Mouse (Mus musculus) E14TG2a.4 (cell line): ENCODE measurements around the gene Adap1.

Source experiments
- CTCF ChIP-seq: conservative IDR thresholded peaks from 2 replicates; pipeline ENCODE4 v1.5.1; 2014; ENCODE audit warnings: low read length
- NANOG ChIP-seq: IDR thresholded peaks from 2 replicates; pipeline ENCODE4 v1.6.1; 2014; ENCODE audit warnings: borderline replicate concordance, low read length, mixed read lengths

DNA sequence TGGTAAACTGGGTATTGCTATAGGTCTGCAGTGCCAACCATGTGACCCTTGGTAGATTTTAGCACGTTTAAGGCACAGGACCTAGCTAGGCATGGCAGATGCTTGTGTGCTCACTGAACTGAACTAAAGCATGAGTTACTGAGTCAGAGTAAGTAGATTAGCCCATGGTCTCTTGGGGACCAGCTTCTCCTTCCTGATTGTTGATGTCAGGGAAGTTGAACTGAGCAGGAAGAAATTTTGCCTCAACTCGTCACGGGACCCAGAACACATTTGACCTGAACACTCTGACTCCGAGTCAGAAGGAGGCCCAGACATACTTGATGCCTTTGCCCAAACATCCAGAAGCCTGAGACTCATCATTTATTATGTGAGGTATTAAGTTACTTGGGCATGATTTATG, 88.0 kb downstream of the Adap1 start:
- TF ChIP-seq CTCF (no peak), NANOG (no peak)
